Mouse (Mus musculus): ENCODE measurements at regions not wholly inside any gene's neighbourhood (a gene's known extent, or its start where the extent isn't known, plus 50 kb on each side); places are given as distances from the start of the nearest gene placed in this dataset.

DNA sequence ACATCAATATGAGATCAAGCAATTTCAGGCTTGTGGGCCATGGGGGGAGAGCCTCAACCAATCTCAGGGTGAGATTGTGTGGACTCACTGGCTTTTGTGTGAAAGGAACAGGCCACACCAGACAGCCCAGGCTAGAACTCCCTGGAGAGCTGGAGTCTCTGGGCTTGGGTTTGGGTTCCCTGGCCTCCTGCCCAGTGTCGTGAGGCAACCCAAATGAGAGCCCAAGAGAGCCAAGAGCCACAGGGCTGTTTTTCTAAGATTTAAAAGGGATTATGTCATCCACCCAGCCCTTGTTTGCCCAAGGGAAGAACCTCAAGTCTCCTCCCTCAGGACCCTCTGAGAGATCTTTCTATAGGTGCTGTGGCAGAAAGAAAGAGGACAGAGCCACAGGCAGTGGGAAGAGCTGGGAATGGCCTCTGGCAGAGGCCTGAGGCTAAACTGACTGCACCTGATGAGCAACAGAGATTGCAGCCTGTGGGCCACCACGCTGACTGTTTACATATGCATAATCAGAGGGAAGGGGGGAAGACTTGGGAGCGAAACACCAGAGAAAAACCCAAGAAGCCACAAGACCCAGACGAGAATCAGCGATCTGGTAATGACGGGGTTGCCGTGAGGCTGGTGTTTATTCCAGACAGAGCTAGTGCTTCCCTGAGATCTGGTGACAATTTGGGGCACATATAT lies 92.1 kb downstream of the Bcl2l11 start:
- no peak for DNase-seq
- intact Hi-C loops (cut with DNase I): no loop called here

DNA sequence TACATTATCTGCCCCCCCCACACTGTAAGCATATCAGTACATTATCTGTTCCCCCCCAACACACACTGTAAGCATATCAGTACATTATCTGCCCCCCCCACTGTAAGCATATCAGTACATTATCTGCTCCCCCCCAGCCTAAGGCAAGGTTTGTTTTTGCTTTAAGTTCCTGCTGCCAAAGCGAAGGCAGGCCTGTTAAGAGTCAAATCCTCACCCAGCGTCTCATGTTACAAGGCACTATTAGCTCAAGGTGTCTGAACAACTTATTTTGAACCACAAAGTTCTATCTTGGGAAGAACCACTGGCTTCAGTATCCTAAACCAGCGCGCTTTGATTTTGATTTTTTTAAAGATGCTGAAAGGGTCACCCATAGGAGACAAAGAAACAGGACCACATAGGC lies 93.1 kb downstream of the Bcl2l11 start:
- intact Hi-C loops (cut with DNase I): no loop called here
- DNase-seq: no peak

DNA sequence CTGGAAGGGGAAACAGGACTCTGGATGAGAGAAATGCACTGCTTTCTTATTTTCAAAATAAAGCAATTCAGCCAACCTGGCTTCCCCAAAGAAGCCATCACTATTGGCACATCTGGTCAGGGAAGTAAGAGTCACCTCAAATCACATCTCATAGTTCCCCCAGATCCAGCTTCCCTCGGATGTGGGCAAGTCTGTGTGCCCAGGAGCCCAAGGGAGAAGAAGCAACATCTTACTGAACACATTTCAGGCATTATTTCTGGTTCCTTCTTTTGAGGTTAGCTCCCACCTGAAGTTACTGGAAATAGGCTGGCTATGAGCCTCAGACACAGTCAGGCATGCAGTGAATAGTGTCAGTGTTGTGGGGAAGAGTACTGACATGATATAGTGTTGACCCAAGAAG lies 95.2 kb downstream of the Bcl2l11 start:
- DNase-seq: no peak
- intact Hi-C loops (cut with DNase I): no loop called here

- no peak for DNase-seq
- intact Hi-C loops (cut with DNase I): no loop called here
Measured at GRCm38 (mm10) chr2:128221657-128222056, 95.8 kb downstream of the Bcl2l11 start.

DNA sequence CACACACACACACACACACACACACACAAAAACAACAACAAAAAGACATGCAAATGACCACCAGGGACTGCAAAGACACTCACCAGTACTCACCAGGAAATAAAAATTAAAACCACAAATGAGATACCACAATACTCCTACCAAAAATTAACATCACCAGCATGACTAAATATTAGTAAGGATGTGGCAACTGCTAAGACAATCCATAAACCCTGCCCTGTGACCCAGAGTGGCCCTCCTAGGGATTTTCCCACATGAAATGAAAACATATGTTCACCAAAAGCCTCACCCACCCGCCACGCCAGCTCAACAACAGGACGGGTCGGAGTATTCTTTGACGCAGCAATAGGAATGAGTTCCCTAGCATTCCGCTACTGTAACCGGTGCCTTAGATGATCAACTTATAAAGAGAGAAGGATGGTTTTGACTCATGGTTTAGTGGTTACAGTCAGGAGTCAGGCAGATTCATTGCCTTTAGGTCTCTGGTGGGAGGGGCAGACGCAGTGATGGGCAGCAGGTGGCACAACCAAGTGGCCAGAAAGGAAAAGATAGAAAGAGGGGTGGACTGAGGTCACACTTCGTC lies 100.7 kb downstream of the Bcl2l11 start:
- no peak for DNase-seq
- intact Hi-C loops (cut with DNase I): no loop called here

GRCm38 (mm10) chr2:128229730-128230129 lies 103.9 kb downstream of the Bcl2l11 start:
- DNase-seq: no peak
- intact Hi-C loops (cut with DNase I): no loop called here

GRCm38 (mm10) chr2:128230921-128231320 lies 105.1 kb downstream of the Bcl2l11 start:
- no peak for DNase-seq
- intact Hi-C loops (cut with DNase I): no loop called here

GRCm38 (mm10) chr2:128231338-128231737 lies 105.5 kb downstream of the Bcl2l11 start:
- DNase-seq: no peak
- intact Hi-C loops (cut with DNase I): no loop called here

DNA sequence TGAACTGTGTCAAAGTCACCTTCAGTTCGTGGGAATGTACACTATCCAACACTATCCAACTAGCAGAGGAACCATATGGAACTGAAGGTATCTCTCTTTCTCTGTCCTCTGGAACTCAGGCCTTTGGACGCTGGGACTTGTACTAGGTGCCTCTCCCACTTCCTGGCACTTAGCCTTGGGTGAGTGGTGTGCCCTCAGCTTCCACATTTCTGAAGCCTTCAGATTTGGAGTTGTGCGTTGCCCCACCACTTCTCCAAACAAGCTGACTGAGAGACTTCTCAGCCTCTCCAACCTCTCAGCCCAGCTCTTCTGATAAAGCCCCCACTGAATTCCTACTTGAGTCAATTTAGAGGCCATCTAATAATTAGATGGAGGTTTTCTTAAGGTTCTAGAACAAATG lies 106.2 kb downstream of the Bcl2l11 start:
- DNase-seq: no peak
- intact Hi-C loops (cut with DNase I): no loop called here

GRCm38 (mm10) chr2:128235127-128235526 lies 109.3 kb downstream of the Bcl2l11 start:
- DNase-seq: no peak

GRCm38 (mm10) chr2:128239451-128239850 lies 113.6 kb downstream of the Bcl2l11 start:
- intact Hi-C loops (cut with DNase I): no loop called here
- DNase-seq: no peak

More at GRCm38 (mm10) chr2:128235127-128235526, 109.3 kb downstream of the Bcl2l11 start:
- intact Hi-C loops (cut with DNase I): no loop called here

DNA sequence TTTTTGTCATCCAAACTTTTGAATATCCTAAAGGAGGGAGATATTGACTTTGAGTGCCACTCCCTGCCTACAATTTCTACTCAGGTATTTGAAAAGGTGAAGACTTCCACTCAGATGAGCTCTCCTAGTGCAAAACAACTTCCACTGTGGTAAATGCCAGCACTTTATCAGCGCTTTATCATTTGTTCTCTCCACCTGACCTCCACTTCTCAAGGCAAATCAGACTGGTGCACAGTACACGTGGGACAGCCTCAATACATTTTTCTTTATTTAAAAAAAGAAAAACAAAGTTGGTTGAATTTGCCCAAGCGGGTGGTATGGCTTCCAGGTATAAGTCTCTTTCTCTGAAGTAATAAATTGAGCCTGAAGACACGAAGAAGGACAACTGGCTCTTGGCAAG lies 114.2 kb downstream of the Bcl2l11 start:
- intact Hi-C loops (cut with DNase I): no loop called here
- DNase-seq: no peak

DNA sequence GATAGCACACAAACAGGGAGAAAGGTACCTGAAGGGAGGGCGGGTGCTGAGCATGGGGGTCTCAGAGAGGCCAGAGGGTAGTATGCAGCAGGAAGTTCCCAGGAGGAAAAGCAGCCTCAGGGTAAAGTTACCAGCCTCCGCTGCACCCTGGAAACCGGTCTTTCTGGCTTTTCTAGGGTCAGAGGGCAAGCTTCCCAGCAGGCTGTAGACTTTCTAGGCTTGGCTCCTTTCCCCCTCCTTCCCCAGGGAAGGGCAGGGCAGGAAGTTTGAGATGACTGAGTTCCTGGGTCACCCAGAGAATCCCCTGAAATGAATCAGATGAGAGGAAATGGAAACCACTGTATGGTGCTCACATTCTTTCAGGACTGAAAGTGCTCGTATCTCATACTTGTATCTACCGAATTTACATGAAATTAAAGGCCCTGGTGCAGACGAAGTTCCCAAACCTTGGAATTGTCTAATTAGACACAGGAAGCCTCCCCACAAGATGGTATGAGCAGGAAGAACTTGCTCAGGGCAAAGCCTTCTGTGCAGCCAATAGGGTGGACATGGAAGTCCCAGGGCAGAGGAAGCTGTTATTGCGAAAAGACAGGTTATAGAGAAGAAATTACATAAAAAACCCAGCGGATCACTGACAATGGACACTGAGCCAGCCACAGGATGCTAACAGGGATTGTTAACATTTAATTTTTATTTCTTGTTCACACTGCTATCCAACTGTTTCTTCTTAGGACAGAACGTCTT lies 114.9 kb downstream of the Bcl2l11 start:
- intact Hi-C loops (cut with DNase I): no loop called here
- DNase-seq: no peak

DNA sequence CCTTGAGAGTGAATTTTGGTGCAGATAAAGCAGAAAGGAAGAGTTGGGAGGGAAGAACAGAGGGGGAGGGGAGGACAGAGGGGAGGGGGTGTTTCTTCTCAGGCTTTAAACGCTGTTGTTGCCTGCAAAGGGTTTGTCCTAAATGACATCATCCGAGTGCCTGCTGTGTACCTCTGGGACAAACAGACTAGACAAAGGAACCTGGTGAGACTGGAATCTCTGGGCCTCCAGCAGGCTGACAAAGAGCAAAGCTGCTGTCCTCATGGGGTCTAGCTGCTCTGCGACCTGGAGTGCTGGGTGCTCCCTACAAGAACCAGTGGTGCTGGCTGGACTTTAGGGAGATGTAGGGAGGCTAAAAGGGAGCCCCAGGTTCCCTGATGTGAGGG lies 115.4 kb downstream of the Bcl2l11 start:
- intact Hi-C loops (cut with DNase I): no loop called here
- DNase-seq: no peak

GRCm38 (mm10) chr2:128245544-128245943 lies 119.7 kb downstream of the Bcl2l11 start:
- intact Hi-C loops (cut with DNase I): no loop called here
- DNase-seq: peak; percentile 98

DNA sequence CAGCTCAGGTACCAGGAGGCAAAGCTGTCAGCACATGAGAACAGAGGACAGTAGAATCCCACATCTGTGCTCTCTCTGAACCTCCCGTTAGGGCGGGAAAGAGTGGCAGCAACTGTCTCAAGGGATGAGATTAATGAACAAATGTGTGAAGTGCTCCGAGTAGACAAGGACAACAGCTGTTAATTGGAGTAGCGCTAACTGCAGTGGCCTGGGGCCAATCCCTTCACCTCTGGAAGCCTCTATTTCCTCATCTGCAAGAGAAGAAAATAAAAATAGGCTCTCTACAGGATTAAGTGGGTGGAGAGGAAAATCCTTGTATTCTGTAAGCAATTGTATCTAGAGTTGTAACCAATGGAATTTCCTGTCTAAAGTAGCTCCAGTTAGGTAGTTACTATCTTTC lies 122.1 kb downstream of the Bcl2l11 start:
- intact Hi-C loops (cut with DNase I): no loop called here
- DNase-seq: no peak

- intact Hi-C loops (cut with DNase I): no loop called here
Measured at GRCm38 (mm10) chr2:128249188-128249587, 123.3 kb downstream of the Bcl2l11 start.

GRCm38 (mm10) chr2:128249607-128250006 lies 123.8 kb downstream of the Bcl2l11 start:
- no peak for DNase-seq
- intact Hi-C loops (cut with DNase I): no loop called here

More at GRCm38 (mm10) chr2:128249188-128249587, 123.3 kb downstream of the Bcl2l11 start:
- DNase-seq: no peak

GRCm38 (mm10) chr2:128250841-128251240 lies 125.0 kb downstream of the Bcl2l11 start:
- DNase-seq: no peak
- intact Hi-C loops (cut with DNase I): no loop called here

DNA sequence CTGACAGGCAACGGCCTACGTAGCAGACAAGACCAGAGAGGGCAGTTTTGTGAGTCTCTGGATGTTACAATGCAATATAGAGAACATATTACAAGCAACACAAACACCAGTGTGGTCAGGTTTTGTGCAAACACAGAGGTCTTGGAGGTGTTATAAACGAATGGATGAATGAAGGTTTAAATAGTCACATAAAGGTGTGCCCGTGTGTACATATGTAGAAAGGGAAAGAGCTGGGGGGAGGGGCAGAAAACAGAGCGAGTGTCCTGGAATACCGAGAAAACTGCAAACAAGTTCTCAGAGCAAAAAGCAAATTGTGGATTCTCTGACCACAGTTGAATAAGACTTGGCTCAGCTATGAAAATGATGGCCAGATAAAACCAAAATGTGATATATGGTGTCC lies 130.8 kb downstream of the Bcl2l11 start:
- intact Hi-C loops (cut with DNase I): no loop called here
- no peak for DNase-seq

- DNase-seq: no peak
- intact Hi-C loops (cut with DNase I): no loop called here
Measured at GRCm38 (mm10) chr2:128257262-128257661, 131.4 kb downstream of the Bcl2l11 start.

DNA sequence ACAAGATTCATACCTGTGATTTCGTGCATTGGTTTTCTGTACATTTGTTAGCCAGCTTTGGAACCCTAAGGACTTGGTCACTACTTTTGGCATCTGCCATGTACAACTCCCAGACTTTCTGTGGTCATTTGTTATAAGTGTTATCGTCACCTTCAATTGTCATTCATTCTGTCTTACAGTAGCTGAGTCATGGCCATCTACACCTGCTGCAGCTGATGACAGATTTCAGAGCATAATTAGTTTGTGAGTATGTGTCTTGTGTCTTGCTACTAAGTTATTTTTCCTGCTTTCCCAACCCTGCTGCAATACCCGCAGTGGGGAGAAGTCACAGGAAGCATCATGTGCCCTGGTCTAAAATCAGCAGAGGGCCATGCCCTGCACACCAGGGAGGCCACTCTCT lies 138.0 kb downstream of the Bcl2l11 start:
- intact Hi-C loops (cut with DNase I): no loop called here
- no peak for DNase-seq
